Mouse (Mus musculus) lung, postnatal 14 days (tissue): Measurements from ENCODE around the gene Pnn.

Source experiments
- DNase-seq: peaks from one replicate; pipeline ENCODE4 v3.0.0; 2021

Pnn gene

DNA sequence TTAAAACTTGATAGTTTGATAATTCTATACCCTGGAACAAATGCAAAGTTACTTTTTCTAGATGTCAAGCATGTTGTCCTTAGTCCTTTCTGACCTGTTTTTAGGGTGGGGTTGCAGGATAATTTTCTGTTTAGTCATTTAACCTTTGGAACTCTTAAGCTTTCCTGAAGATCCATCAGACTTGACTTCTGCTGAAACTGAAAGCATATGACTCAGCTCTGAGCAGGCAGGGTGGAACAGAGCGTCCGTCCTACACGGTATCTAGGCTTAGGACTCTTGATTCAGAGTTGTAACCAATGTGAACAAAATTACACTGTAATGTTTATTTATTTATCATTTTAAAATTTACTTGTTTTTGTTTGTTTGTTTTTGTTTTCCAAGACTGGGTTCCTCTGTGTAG, 11.2 kb downstream of the Pnn start:
- no peak for DNase-seq

DNA sequence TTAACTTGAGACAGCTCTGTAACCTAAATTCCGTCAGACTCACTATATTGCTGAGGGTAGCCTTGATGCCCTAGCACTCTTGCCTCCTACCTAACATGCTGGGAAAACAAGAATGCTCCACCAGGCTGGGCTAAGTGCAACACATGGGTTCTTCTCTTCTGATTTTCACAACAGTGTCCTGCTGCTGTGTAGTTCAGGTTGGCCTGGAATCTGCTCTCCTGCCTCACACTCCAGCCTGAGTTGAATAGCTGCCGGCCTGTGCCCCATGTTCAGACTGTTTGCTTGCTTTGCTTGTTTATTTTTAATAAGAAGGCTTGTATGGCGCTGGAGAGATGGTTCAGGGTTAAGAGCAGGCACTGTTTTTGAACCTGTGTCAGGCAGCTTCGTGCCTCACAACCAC, 13.8 kb downstream of the Pnn start:
- no peak for DNase-seq

DNA sequence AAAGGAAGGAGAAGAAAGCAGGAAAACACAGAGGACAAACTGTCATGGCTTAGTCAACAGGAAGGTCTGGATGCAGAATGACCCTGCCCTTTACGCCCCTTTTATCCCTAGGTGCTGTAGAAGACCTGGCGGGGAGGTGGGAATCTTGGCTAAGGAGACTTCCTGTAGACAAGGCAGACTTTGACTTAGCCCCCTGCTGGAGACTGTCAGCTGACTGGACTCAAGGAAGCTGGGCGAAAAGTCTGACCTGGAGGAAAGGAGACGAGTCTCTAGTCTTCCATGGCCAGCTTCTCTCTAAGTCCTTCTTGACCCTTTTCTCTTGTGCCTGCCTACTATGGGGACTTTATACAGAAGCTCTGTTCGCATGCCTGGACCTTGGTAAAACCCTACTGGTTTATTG, 17.8 kb downstream of the Pnn start:
- DNase-seq = no peak

DNA sequence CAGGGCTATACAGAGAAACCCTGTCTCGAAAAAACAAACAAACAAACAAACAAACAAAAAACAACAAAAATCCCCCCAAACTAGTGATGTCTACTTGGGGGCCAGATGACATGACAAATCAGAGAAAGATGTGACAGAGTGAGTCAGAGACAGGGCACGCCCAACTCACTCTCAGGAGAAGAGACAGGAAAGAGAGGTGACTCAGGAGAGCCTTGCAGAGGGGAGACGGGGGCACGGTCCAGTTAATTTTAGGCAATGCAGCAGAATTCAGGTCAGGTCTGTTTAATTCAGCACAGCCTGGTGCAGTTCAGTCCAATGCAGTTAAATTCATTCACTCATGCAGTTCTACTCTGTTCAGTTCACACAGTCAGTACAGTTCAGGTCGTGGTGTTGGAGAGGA, 19.5 kb downstream of the Pnn start:
- no peak for DNase-seq

DNA sequence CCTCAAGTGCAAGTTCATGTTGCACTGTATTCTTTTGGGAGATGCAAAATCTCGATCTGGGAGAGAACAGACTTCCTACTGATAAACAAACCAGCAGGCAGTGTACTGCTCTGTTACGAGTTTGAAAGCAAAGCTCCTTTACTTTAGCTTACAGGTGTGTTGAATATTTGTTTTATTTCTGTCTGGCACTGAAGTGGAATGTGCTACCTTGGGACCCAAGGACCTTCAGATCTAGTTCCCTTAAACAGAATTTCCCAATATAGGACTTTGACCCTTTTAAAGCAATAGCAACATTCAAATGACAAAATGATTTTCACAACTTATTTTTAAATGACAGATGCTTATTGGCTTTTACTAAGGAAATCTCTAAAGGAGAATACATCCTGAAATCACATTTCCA, 26.9 kb downstream of the Pnn start:
- no peak for DNase-seq

DNA sequence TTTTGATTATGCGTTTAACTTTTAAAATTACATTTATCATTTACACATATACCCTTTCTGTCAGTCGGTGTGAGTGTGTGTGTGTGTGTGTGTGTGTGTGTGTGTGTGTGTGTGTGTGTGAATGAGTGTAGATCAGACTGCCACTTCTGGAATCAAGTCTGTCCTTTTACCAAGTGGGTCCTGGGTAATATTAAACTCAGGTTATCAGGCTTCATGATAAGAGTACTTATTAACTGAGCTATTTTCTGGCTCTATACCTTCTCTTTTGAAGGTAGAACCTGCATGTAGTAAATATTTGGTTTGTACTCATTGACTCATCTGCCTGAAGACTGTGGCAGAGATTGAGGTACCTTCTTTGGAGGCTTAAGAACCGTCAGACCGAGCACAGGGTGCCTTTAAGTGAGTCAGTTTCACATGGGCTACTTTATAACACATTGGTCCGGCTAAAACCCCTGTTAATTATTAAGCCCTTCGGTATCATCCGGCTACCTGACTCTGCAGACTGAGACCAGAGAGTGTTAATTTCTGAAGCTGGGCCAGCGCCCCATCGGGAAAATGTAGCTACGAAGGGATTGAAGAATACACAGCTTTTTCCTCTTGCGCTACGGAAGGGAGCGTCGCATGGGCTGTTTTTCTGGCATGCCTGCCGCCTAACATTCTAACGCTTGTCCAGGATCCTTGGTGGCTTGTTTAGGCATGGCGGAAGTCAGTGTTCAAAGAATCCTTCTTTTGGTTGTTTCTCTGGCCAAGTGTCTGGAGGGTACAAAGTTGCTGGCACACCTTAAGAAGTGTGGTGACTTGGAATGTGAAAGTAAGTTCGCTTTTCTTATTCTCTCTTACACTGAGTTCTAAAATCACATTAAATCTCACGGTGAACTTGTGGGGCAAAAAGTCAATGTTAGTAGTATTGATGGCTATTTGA, 28.7 kb downstream of the Pnn start, which contains the start of gene Mia2:
TSS of gene Mia2 (plus strand) at position 696 of the 922 bp plus-strand sequence.
- DNase-seq = no peak

DNA sequence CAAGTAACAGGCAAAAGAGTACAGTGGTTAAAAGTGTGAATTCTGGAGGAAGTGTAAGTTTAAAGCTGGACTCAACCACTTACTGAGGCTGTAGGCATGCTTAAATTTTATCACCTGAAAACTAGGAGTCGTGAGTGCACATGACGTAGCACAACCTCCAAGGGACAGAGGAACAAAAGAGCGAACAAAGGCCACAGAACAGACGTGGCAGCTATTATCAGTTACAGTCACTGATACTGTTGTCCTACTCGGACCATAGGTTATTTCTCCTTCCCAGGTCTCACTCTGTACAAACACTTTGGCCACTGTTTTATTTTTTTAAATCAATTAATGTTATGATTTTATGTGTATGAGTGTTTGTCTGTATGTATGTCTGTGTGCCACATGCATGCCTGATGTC, 38.1 kb downstream of the Pnn start:
- no peak for DNase-seq

DNA sequence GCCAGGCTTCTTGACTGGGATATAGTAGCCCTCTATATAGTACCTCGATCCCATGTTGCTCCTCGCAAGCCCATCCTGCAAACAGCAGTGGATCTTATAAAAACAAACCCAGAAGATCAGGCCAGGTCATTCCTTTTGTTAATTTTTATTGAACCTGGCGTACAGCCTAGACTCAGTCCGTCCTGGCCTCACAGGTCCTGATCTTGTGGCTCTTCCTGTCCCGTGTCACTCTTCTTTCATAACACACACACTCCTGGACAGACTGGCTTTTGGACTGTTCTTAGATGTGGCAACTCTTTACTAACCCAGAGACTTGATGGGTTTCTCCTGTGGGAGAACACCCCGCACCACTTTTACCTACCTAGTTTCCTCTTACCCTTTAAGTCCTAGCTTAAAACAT, 39.2 kb downstream of the Pnn start:
- no peak for DNase-seq

DNA sequence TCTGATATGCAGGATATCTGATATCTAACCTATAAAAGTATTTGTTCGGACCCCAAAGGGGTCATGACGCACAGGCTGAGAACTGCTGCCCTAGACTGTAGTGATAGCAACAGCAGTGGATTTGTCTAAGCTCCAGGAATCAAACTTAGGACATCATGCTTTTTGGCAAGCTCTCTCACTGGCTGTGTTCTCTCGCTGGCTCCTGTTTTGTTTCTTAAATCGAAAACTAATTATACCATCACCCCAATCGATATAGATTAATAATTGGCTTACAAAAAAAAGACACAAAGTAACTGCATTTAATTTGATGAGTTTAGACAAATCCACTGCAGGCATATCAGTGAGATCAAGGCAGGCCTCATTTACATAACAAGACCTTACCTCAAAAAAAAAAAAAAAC, 39.8 kb downstream of the Pnn start:
- no peak for DNase-seq

DNA sequence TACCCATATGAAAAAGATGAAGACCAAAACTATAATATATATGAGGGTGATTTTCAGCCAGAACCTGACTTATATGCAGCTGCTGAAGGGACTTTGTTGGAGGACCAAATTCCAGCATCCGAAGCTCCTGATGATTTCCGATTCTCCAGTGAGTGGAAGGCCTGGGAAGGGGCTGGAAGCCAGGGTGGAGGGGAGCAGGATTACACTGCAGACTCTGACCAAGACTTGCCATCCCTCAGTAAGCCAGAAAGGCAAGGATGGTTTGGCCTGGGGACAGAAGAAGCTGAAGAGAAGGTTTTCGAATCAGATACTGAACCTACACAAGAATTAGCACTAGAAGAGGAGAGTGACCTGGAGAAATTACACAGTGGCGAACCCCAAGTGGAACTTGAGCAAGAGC, 41.2 kb downstream of the Pnn start:
- no peak for DNase-seq

DNA sequence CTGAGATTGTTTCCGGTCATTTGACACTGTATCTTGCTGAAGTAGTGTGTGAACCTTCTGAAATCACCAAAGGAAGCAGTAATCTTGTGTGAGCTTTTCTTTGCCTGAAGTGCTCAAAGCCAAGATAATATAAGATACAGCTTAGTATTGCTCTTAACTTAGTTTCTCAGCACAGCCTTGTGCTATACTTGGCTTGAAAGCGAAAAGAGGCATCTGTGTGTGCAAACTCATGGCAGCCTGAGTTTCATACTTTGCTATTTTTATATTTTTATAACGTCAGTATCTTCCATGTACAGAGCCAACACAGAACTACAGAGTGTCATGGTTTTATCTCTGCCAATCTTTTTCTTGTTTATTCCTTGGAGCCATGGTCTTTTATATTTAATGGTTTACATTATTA, 50.5 kb downstream of the Pnn start:
- DNase-seq = no peak
